Mouse (Mus musculus) right cerebral cortex, adult 2 months (tissue): Measurements from ENCODE around the gene Homer3.

Experiments used
- DNase-seq, 2 experiments: peaks; one replicate each; pipeline ENCODE4 v3.0.0; 2021 to 2022; ENCODE audit warnings: low spot score in 2 of 2

The Homer3 gene

DNA sequence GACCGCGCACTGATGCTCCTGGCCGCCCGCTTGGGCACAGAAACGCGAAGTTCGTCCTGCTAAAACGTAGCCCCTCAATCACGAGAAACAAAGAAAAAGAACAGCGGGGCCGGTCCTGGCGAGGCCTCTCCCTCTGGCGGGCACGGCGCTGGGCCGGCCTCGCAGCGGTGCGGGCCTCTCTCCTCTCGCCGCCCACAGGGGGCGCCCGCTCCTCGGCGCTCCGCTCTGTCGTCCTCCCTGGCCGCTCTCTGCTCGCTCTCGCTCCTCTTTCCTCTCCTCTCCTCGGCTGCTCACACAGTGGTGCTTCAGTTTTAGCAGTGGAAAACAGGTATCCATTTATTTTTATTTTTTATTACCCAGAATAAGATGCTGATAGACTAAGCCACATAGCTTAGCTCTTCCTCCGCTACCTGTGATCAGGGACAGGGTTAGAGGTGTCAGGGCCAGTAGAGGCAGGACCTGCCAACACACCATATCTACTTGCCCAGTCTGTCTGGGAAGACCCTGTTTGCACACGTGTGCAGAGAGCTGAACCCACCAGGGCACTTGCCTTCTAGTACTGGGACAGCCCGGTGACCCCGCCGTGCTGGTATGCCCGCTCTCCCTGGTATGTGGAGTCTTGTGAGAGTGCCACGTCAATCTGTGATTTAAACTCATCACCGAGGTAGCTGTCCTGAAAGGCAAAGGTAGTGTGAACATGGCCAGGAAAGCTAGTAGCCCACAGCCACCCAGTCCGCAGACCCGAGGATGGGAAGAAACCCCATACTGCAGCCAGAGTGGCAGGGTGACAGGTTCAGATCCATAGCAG lies 49.6 kb downstream of the Homer3 start:
- peak; percentile 73 to 74 for DNase-seq

DNA sequence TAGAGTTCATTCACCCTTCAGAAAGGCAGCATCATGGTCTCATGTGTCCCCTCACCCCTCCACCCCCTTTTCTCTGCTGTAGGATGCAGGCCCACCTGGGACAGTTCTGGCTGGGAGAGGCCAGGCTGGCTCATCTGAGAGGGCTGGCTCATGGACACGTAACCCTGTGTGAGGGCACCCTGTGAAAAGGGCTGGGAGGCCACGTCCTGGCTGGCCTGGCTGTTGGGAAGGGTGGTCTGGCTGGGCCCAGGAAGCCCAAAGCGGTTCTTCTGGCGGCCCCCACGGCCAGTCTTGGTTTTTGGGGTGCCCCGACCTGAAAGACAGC lies 50.2 kb downstream of the Homer3 start:
- DNase-seq, result no peak

- DNase-seq, result no peak
These were observed 56.3 kb downstream of the Homer3 start for GRCm38 (mm10) chr8:70338931-70339330.

DNA sequence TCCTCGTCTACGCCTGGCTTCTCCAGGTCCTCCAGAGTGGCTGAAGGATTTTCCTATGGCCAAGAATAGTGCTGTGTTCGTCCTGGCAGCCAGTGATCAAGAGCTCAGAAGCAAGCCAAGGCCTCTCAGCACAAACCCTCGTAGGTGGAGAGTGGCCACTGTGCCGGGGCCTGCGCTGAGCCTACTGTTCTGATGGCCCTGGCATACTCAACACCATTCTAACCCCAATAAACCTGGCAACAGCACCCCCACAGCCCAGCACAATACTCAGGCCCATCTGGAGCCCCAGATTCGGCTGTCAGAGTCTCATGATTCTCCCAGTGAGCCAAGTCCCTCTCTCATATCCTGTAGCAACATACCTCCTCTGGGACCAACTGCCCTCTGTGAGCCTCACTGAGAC lies 58.0 kb downstream of the Homer3 start:
- no peak for DNase-seq

GRCm38 (mm10) chr8:70342007-70342406 lies 59.4 kb downstream of the Homer3 start:
- no peak for DNase-seq

DNA sequence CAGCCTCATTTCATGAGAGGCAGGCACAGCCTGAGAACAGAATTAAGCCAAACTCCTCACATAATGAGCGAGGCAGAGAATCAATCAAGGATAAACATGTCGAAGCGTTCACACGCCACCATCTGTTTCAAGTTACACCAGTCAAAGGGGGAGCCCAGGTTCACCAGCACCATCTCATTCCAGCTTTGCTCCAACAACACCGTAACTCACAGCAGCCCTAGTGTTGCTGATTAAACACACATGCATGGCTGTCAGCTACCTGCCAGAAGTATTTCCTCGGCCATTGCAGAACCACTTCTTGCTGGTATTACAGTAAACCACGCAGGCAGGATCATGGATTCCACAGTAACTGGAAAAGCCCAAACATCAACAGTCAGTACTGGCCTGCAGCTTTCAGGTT lies 60.4 kb downstream of the Homer3 start:
- DNase-seq, result no peak

- DNase-seq, result peak; percentile 44 to 65
These were observed 61.1 kb downstream of the Homer3 start for GRCm38 (mm10) chr8:70343696-70344095.
